Mouse (Mus musculus) cerebellum, adult 11-12 months (tissue): ENCODE results near the gene Eva1a.

Experiments used
- DNase-seq: peaks from one replicate; pipeline ENCODE4 v3.0.0; 2022

Gene Eva1a

DNA sequence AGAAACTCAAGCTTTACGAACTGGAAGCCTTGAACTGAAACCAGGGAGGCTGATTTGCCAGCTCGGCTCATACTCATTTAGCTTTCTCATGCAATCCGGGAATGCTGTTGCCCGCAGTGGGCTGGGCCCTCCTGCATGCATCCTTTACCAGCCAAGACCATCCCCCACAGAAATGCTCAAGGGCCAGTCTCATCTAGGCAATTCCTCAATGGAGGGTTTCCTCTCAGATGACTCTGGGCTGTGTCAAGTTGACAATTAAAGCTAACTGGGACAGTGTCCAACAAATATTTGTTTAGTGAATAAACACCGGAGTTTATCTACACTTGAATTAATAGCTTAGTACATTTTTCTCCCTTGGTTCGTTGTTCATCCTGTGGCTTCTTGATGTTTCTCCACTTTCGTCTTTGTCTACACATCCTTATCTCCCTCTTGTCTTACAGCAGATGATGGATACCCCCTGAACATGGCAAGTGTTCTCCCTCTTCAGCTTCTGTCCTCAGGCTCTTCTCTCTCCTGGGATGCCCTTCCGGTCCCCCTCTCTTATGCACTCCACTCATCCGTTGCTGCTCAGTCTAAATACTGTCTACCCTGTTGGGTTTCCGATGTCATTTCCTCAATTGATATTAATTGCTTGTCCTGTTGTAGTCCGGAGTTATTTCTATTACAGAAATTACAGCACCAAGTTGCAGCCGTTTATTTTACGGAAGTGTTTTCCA, 92.2 kb downstream of the Eva1a start:
- no peak for DNase-seq

DNA sequence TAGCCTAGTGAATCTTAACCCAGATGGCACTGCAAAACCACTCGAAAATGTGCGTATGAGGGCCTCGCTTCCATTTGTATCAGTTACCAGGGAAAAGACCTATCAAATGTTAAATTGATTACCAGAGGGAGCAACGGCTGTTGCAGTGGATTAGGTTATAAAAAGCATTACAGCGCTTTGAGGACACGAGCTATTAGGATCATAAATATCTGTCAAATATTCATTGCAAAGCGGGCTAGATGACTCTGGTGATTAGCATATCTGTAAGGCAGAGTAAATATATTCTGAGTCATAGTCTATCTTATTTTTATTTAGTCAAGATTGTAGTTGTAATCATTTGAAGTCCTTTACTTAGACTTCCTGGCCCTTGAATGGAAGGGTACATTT, 92.7 kb downstream of the Eva1a start:
- DNase-seq: no peak

DNA sequence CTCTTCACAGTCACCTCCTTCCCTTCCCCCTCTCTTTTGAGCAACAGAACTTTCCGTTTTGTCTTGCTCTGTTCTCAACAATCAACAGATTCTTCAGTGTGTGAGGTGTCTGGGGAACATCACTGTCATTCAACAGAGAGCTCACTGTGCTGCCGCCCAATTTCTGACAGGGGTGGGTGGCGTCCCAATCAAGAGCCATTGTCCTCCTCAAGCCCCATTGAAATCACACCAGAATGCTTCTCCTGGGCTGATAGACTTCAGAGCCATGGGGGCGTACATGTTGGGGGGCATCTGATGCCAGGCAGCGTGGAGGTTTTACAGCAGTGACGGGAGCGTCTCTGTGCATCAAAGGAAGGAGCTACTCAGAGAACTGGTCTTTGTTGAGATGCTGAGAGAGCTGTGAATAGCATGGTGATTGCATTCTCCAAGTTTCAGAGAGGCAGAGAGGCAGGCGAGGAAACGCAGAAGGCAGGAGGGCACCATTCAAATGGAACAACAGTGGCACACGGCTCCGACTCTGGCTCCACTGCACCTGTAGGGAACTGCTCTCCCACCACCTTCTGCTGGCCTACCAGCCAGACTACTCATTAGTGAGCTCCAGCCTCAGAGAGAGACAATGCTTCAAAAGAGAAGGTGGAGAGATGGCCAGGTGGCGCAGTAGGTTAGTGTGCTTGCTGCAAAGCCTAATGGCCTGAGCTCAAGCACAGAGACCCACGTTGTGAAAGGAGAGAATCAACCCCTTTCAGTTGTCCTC, 95.3 kb downstream of the Eva1a start:
- no peak for DNase-seq
